Mouse (Mus musculus): ENCODE results near the gene Rbms1. TPM values are rescaled to one million over a fixed set of nuclear protein-coding genes. Genes with fewer than 3 reads are reported as not detected.

The Rbms1 gene
- total RNA-seq, 4 experiments from 2014 or later: 32.4 to 42.9 (median 38.5) TPM

DNA sequence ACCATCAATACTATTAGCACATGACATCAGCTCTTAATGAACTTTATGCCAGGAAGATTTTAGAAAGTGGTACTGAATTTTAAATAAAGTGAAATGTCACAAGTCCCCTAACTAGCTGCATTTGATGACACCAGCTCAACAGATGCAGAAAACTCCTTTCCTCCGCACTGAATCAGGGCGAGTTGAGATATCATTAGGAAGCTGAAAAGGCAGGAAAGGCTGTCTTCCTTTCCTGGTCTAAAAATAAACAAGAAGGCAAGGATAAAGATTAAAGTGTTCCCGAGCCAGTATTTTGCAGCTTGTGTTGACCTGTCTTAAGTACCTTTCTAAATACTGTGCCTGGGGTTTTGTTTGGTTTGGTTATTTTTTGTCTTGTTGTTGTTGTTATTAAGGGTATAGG, 42.9 kb downstream of the Rbms1 start:
- DNase-seq (ENCODE audit: low spot score): peak; percentile 51

DNA sequence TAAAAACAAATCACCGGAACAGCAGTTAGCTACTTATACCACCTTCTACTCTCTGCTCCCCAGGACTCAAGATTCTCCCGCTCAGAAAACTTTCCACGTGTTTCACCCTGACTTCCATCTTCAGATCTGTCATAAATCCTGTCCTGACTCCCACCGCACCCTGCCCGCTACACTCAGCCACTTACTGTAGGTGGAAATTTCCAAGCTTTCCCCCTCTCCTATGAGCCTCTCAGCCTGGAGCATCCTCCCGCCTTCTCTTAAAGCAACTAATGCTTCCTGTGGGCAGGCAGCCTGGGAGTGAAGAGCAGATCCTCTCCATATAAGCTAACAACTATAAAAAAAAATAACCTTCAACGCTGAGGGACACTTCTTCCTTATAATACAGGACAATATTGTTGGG, 44.6 kb downstream of the Rbms1 start:
- DNase-seq (ENCODE audit: low spot score): no peak

DNA sequence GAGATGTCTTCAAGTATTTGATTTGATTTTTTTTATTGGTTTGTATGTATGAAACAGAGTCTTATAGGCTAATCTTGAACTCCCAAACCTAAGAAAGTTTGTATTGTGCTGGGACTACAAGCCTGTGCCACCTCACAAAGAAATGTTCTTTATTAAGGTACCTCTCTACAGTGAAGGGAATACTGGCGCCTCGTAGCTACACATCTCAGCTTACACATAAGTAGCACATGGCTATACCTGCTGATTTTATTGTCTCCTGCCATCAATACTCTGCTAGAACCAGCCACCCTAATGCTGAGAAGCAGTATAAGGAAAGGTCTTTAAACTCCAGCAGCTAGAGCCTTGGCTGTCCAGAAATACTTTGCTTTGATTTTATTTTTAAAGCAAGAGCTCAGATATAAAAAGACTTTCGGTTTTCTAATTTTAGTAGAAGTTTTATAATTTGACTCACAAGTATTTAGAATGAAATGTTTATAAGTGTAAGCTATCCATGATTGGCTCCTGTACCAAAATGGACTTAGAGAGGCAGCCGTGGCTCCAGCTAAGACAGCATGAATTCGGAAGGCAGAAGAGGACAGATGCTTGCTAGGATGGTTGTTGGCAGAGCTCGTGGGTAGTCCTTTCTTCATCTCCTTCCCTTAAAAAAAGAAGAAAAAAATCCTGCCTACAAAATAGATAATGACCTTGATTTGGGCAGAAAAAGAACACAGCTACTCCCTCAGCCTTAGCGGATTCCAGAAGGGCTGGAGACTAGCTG, 48.3 kb downstream of the Rbms1 start:
- DNase-seq (ENCODE audit: low spot score): no peak

DNA sequence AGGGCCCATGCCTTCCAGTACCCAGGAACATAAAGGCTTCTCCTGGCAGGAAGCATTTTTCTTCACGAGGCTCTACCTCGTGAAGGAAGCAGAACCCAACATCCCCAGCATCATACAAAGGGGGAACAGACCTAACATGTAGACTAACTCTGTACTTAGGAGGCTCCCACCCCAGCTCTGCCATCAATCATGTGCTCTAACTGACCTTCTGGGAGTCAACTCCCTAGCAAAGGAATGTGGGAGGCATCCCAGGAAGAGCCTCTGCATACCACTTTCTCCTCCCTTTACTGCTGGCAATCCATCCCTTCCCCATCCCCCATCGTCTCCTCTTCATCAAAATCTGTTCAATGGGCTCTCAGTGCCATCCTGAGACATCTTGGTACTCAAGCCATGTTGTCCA, 49.7 kb downstream of the Rbms1 start:
- no peak for DNase-seq (ENCODE audit: low spot score)

DNA sequence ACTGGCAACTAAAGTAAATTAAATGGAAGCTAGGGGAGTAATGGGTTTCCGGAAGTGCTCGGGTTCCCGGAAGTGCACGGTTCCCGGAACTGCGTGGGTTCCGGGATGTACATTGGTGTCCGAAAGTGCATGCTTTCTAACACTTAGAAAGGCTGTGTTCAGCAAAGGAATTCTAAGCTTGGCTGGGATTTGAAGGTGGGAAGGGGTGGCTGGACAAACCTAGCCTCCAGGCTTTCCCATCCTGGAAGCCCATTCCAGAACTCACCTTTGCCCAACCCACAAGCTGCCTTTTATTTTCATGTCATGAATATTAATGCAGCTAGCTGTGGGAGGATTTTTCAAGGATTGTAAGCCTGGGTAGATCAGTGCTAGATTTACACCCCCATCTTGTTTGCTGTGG, 51.3 kb downstream of the Rbms1 start:
- no peak for DNase-seq (ENCODE audit: low spot score)

DNA sequence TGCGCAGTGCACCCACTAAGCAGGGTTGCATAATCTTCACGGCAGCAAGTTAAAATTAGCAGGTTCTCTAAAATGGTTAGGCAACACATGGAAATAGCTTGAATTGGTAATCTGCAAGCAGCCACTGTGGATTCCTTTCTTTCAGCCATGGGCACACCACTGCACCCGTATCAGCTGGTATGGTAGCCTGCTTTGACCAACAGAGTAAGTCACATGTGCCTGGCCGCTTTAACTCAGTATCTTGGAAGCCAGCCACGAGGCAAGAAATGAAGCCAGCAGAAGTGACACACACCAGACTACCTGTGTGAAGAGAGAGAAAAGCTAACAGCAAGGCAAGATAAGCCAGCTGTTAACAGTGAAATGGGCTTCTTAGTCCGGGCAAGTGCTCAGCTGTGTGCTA, 52.2 kb downstream of the Rbms1 start:
- DNase-seq (ENCODE audit: low spot score): peak; percentile 83

DNA sequence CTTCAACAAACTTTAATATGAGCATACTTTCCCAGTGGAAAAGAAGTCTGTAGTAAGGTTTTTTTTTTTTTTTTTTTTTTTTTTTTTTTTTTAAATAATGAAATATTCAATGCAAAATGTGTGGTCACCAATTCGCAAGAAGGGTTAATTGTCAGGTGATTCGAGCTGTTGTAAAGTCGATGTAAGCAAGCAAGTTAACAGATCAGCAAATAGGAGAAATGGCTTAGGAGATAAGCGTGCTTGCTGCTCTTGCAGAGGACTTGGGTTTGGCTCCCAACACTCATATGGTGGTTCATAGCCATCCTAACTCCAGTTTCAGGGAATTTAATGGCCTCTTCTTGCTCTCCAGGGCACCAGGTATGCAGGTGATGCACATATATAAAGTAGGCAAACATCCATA, 54.4 kb downstream of the Rbms1 start:
- no peak for DNase-seq (ENCODE audit: low spot score)

DNA sequence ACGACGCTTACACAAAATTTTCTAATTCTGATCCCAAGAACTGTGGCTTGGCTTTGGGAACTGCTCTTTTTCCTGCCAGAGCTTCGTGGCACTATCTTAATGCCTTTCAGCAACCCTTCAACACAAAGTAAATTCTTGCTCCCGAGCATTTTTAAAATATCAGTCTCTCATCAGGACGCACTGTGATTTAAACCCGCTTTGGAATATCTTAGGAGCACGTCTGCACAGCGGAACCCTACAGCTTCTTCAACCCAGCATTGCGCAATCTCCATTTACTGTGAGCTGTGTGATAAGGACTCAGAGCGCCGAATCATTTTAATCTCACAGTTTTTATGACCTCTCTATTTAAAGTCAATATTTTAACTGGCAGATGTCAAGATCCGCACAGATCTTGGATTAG, 54.9 kb downstream of the Rbms1 start:
- DNase-seq (ENCODE audit: low spot score): no peak

DNA sequence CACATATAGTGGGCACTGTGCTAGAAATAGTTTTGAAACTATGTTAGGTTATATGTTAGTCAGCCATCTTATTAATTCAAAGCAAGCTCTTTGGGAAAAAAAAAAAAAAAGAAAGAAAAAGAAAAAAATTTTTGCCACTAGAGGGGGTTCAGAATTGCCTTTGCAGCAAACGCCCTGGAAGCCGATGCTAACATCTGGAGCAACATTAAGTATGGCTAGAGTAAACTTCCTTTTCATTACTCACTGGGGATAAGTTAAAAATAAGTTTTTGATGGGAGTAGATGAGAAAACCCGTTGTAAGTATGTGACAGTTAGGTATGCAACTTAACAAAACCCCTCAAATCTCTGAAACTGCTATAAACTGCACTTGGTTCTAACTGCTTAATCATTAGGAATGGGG, 57.7 kb downstream of the Rbms1 start:
- peak; percentile 72 for DNase-seq (ENCODE audit: low spot score)

DNA sequence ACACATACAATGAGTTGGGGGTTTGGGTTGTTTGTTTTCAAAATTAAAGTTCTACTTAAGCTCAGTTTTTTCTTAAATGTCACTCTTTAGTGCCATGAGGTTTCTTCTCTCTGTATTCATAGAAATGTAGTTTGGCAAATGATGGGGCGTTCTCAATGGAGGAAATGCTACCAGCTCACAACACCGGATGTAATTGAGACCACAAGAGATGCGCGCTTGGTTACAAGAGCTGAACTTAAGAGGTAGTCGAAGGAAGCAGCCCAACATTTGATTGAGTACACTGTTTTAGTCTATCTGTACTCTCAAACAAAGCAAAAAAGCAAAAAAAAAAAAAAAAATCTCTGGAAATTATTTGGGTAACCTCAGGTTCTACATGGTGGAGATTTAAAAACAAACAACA, 58.9 kb downstream of the Rbms1 start:
- DNase-seq (ENCODE audit: low spot score): no peak

DNA sequence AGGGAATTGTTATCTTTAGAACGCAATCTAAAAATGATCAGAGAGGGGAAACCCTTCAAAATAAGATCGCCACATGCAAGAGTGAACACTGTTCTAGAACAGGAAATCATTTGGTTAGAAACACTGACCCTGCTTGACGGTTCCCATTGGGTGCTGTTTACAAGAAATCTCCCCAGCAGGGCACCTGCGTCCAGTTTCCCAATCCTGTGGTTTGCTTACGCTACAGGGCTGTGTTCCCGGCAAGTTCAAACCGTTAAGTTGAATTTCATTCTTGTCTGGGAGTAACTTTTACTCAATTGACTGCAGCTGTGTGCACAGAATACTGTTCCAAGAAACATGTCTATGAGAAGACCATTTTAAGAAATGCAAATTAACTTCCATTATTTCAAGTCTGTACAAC, 59.5 kb downstream of the Rbms1 start:
- no peak for DNase-seq (ENCODE audit: low spot score)

DNA sequence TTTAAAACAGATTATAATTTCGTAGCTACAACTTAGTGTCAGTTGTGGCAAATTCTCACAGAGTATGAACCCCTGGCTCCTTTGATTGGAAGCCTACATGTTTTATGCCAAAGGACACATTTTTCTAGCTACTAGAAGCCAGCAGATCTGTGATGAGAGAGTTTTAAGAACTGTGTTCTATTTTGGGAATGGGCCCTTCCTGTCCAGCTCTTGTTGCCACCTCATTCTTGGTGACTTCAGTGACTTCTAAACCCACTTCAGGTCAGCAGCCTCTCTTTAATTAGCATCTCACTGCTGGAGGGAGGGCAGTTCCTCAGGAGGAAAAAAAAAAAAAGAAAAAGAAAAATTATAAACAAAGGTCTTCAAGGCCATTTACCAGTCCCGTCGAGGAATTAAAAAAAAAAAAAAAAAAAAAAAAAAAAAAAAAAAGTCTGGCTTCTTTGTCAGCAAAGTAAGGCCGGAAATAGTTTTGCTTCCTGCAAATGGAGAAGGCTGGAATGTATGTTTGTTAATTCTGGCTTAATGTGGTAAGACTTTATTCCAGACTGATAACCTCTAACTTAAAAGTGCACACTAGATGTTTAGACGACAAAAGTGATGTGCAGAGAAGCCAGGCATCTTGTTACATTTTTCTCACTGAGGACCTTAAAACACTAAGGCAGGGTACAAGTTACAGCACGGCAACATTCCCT, 60.4 kb downstream of the Rbms1 start:
- DNase-seq (ENCODE audit: low spot score): no peak

DNA sequence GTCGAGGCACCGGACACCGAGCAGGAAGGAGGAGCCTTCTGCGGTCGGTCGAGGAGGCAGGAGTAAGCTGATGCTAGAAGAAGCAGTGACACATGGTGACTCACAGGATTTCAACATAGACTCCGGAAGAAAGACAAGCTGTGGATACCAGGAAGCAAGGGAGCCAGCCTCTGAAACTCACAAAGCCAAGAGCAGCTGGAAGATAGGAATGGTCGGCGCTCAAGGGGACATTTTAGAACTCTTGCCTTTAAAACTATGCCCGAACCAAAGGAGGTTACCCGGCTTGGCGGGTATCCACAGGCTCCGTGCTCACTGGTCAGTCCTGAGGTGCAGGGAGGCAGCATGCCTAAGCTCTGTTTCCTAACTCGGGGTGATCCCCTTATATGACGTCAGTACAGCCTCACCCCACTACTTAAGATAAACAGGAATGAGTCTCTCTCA, 61.5 kb downstream of the Rbms1 start:
- peak; percentile 86 for DNase-seq (ENCODE audit: low spot score)

DNA sequence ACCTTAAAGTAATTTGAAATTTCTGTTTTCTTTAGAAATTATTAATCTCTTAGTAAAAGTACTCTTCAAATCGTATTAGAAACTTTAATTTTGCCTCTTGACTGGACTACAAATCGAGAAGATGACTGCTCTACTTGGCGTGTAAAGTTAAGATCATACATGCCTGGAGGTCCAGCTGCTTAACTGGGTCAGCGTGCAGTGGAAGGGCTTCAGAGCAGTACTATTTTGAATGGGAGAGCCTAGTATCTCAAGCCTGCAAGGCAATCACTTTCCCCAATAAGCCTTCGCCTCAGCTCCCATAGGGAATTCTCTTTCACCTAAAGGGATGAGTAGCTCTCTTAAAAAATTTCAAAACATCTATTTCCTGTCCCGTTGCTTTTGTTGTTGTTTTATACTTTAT, 62.0 kb downstream of the Rbms1 start:
- DNase-seq (ENCODE audit: low spot score): no peak

DNA sequence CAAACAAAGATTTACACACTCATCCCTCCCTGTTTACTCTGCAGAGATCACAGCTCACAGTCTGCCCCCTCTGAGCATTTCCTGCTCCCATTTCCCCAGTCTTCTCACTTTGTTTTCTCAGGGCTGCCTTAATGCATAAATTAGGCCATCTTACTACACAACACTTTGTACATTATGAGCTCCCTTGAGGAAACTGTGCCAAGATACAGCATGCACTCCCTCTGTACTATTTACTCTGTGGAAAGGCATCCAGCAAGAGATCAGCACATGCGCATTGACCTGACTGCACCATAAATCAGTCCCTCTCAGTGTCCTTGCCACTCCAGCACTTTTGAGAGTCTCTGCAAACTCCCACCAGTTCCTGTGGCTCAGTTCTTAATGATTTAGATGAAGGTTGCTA, 70.0 kb downstream of the Rbms1 start:
- no peak for DNase-seq (ENCODE audit: low spot score)

DNA sequence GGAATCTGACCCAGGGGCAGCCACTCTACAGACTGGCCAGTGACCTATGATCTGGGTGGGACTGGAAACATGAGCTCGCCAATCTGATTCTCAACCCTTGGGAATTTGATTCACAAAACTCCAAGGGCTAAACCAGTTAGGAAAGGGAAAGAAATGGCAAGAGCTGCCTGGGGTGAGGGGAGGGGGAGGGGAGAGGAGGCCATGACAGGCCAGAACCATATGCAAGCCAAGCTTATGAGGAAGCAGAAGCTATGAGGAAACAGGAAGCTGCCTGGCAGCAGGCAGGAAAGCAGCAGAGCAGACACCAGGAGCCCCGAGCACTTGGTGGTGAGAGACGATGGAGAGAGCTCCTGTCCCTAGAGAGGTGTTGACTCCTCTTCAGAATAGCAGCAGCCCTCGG, 79.1 kb downstream of the Rbms1 start:
- no peak for DNase-seq (ENCODE audit: low spot score)

DNA sequence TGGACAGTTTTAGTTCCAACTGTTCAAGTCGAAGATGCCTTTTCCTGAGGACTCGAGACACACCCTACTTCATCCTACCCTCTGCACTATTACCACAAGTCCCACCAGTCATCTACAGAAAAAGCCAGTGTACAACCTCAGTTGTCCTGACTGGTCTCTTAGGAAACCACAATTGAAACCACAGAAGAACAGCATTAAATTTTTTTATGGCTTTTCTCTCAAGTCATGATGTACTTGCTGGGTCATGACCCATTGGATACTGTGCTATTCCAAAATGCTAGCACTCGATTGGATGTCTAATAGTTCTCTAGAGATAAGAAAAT, 80.0 kb downstream of the Rbms1 start:
- DNase-seq (ENCODE audit: low spot score): no peak

DNA sequence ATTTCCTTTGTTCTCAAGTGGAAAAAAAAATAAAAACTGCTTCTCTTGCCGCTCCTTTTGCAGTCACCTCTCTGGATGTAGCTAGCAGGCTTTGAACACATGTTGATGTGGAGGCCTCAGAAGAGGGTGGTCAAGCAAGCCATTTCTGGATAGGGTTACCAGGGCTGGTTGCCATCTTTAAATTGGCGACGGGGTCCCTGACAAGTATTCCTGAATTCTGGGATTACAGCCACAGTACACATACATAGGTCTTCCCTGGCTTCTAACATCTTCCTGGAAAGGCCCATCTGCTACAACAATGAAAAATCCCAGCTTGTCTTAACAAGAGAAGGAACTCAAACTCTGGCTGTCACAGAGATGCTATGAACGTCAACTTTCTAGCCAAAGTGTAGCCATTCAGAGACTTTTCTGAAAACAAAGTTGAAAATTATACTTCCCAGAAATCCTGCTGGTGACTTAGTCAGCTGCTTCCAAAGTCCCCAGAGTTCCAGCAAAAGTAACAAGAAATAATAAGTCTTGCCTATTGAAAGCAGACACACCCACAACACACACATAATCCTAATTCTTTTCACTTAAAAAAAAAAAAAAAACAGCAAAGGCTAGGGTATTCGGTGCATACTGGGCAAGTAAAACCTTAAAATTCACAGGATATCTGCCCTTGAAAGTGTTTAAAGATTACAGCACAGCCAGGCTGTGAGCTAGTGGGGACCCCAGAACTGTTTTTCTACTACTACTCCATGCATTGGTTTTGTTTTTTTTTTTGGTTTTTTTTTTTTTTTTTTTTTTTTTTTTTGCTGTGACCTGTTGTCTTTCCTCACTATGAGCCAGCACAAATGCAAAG, 80.6 kb downstream of the Rbms1 start:
- no peak for DNase-seq (ENCODE audit: low spot score)

DNA sequence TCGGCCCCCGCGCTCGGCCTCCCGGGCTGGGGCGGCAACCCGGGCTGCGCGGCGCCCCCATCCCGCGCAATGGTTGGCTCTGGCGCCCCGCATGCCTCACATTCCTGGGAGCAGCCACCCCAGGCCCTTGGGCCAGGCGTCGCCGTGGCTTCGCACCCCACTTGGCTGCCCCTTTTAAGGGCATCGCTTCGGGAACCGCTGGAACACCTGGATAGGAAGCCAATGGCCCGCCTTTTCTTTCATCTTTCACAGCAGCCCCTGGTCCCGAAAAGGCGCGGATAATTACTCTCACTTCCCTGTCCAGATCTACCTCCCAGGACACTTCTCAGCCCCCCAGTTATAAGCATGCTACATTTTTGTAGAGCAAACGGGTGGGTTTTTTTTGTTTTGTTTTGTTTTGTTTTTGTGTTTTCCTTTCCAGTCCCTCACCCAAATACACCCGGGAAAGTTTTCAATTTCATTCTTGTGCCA, 81.4 kb downstream of the Rbms1 start:
- DNase-seq (ENCODE audit: low spot score): no peak

DNA sequence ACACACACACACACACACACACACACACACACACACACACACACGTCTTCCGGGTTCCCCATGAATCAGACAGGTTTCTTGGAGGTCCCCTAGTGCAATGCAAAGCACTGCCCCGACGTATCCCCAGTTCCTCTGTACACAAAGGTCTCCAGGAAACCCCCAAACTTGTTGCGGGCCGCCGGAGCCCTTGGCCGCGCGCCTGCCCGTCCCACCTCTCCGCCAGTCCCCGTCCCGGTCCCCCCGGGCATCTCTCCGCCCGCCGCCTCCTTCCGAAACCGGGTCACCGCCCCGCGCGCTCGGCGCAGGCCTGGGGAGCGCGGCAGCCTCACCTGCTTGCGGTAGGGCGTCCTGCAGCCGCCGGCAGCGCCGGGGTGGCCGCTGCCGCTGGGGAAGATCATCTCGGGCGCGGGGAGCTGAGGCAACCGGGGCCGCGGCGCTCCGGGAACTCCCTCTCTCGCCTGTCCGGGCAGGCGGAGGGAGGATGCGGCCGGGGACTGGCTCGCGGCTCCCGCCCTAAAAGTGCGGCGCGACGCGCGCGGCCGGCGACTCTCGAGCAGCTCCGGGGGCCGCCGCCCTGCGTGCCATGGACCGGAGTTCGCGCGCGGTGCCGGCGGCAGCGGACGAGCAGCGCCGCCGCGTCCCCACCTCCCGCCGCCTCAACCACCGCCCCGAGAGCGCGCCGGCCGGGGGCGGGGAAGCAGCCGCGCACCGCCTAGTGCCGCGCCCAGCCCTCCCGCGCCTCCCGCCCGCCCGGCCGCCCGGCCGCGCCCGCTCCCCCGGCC, 82.0 kb downstream of the Rbms1 start:
- peak; percentile 69 for DNase-seq (ENCODE audit: low spot score)

DNA sequence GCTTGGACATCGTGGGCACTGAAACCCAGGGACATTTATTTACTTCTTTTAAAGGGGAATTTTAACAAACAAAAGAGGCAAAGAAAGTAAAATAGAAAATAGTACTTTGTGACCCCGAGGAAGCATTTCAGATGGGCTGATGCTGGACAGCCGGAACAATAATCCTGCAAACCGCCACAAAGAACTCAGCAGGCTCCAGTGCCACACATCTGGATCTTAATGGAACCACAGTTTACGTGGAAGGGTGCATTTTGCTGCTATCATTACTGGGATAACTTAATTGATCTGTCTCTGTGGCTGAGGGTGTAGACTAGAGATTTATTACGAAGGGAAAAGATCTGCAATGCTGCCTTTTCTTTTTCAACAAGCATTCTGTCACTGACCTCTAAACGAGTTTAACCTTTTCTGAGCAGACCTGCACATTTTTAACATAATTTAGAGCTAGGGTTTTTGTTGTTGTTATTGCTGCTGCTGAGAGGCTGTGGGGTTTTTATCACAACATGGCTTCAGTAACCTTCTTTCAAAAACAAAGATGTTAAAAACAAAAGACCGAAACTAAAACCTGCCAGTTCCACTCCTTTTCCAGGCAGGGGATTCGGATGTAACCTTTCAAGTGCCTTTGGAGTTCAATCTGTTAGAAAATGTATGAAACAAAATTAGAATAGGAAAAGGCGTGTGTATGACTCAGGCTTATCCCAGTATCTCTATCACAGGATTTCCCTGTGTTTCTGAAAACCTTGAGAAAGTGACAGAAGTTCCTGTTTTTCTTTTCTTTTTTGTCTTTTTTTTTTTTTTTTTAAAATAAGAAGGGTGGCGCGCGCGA, 82.8 kb downstream of the Rbms1 start:
- no peak for DNase-seq (ENCODE audit: low spot score)
